Mouse (Mus musculus) stomach, postnatal 0 days (tissue): ENCODE measurements at regions not wholly inside any gene's neighbourhood (a gene's known extent, or its start where the extent isn't known, plus 50 kb on each side); places are given as distances from the start of the nearest gene placed in this dataset.

Experiments used
- ATAC-seq: fragments of 200-750 bp; cut with Nextera tagmentation; 2 replicates; pipeline ENCODE4 v1.8.0; 2017; ENCODE audit not compliant: low FRiP score, low TSS enrichment
- DNase-seq: peaks from one replicate; pipeline ENCODE4 v3.0.0-alpha.2; 2016; ENCODE audit warnings: low spot score
- H3K27ac ChIP-seq: fragments of 300-500 bp; sonication (generic); replicated peaks from 2 replicates; pipeline ENCODE4 v1.5.1; 2014; ENCODE audit warnings: mild to moderate bottlenecking, control low read depth
- H3K27me3 ChIP-seq: fragments of 300-500 bp; sonication (generic); 2 replicates; pipeline ENCODE4 v1.6.1; 2014; ENCODE audit warnings: low read length; ENCODE audit not compliant: control insufficient read depth, insufficient read depth
- H3K36me3 ChIP-seq: fragments of 300-500 bp; sonication (generic); 2 replicates; pipeline ENCODE4 v1.6.1; 2014; ENCODE audit warnings: low read length, mixed read lengths; ENCODE audit not compliant: control insufficient read depth, insufficient read depth
- H3K4me1 ChIP-seq: fragments of 300-500 bp; sonication (generic); replicated peaks from 2 replicates; pipeline ENCODE4 v1.6.1; 2014; ENCODE audit warnings: antibody characterized with exemption; ENCODE audit not compliant: control insufficient read depth, insufficient read depth
- H3K4me2 ChIP-seq: fragments of 300-500 bp; sonication (generic); replicated peaks from 2 replicates; pipeline ENCODE4 v1.6.1; 2014; ENCODE audit warnings: low read depth, mild to moderate bottlenecking, control low read depth, moderate library complexity
- H3K4me3 ChIP-seq: fragments of 300-500 bp; sonication (generic); 2 replicates; pipeline ENCODE4 v1.5.1; 2014; ENCODE audit warnings: low read depth, low read length, control low read depth
- H3K9ac ChIP-seq: fragments of 300-500 bp; sonication (generic); 2 replicates; pipeline ENCODE4 v1.6.1; 2014; ENCODE audit warnings: mild to moderate bottlenecking, low read length, control low read depth, mixed read lengths
- H3K9me3 ChIP-seq: fragments of 300-500 bp; sonication (generic); 2 replicates; pipeline ENCODE4 v1.6.1; 2016; ENCODE audit warnings: low read length; ENCODE audit not compliant: control insufficient read depth
- CTCF ChIP-seq: IDR thresholded peaks from 2 replicates; pipeline ENCODE4 v1.5.1; 2016; ENCODE audit warnings: antibody characterized with exemption, low read depth, mild to moderate bottlenecking, moderate library complexity
- EP300 ChIP-seq: optimal IDR thresholded peaks from 2 replicates; pipeline ENCODE3; 2016; ENCODE audit warnings: antibody characterized with exemption
- WGBS: fragments of 180-500 bp; shearing (Covaris S2); extraction: QIAGEN DNeasy Blood & Tissue Kit; methylation state at CpG from one replicate; pipeline ENCODE4 v1.1.7; 2014; 5-methylcytosine and 5-hydroxymethylcytosine counted together

DNA sequence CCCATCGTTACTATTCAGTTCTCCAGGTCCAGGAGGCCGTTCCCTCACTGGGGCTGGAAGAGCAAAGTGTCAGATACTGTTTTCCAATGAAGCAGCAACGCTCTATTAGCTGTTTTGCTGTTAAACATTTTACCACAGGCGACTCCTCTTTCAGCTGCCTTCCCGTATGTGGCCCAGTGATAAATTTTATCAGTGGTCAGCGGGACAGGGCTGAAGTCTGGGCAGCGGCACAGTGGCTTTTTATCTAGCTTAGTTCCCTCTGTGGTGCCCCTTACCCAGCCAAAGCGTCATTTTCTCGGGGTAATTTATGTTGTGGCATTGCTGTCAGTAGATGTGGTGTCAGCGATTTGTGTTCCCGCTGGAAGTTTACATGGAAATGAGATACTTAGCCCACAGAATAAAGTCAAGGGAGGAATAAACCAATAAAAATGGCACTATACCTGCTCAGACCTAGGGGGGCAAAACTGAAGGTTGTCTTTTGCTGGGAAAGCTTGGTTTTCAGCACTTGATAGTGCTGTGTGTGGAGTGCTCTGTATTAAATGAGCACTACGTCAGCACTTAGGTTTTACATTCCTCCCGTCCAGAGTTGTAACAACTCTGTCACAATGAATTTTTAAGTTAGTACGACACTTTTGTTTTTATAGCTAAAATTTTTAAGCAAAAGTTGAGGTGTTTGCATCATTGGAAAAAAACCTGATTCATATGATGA, 159.1 kb upstream of the Mef2c start:
- 69% methylated on average over 14 of the region's 14 CpGs for WGBS

DNA sequence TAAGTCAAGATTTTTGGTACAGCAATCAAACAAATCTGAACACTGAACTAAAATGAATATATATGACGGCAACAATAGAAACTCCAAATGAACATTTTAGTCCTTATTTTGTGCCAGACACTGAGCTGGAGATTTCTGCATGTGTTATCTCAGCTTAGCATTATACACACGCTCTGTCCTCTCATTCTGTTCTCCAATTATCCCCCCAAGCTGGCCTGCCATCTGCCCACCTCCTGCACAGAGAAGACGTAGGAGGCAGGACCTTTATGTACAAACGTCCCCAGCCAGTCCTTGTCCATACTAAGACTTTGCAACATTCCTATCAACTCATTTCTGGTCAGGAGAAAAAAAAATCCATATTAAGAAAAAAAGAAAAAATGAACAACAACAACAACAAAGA, 148.5 kb upstream of the Mef2c start:
- Histone ChIP-seq H3K4me1 (no peaks in the 10 kb centered on the region), H3K36me3 (no peaks in the 10 kb centered on the region), H3K27me3 (no peaks in the 10 kb centered on the region), H3K4me3 (no peak overlapping the region), H3K27ac (no peak overlapping the region), H3K4me2 (no peak overlapping the region), H3K9ac (no peak overlapping the region), H3K9me3 (no peaks in the 10 kb centered on the region)
- no peak for ATAC-seq
- 81% methylated on average over 4 of the region's 4 CpGs for WGBS
- TF ChIP-seq EP300 (no peak), CTCF (no peak)
- no peak for DNase-seq

More for the DNA sequence above, 159.1 kb upstream of the Mef2c start:
- Histone ChIP-seq H3K9ac (no peak overlapping the region), H3K27me3 (no peaks in the 10 kb centered on the region), H3K9me3 (no peaks in the 10 kb centered on the region), H3K4me1 (no peaks in the 10 kb centered on the region), H3K4me2 (no peak overlapping the region), H3K4me3 (no peak overlapping the region), H3K36me3 (no peaks in the 10 kb centered on the region), H3K27ac (no peak overlapping the region)
- no peak for DNase-seq
- ATAC-seq = no peak
- TF ChIP-seq EP300 (no peak), CTCF (no peak)

- WGBS = 59% methylated on average over 2 of the region's 2 CpGs
Observed at GRCm38 (mm10) chr13:83360529-83360928, 143.3 kb upstream of the Mef2c start.

GRCm38 (mm10) chr13:83376097-83376797, 127.6 kb upstream of the Mef2c start:
- Histone ChIP-seq H3K9ac (no peak overlapping the region), H3K36me3 (no peaks in the 10 kb centered on the region), H3K4me2 (no peak overlapping the region), H3K27me3 (no peaks in the 10 kb centered on the region), H3K4me3 (no peak overlapping the region), H3K27ac (no peak overlapping the region), H3K9me3 (no peaks in the 10 kb centered on the region), H3K4me1 (no peaks in the 10 kb centered on the region)
- WGBS = 79% methylated on average over 8 of the region's 8 CpGs
- ATAC-seq (no peak), DNase-seq (no peak)
- TF ChIP-seq CTCF (no peak), EP300 (no peak)

More at GRCm38 (mm10) chr13:83360529-83360928, 143.3 kb upstream of the Mef2c start:
- Histone ChIP-seq H3K4me2 (no peak overlapping the region), H3K4me1 (no peaks in the 10 kb centered on the region), H3K9ac (no peak overlapping the region), H3K27ac (no peak overlapping the region), H3K4me3 (no peak overlapping the region), H3K27me3 (no peaks in the 10 kb centered on the region), H3K9me3 (no peaks in the 10 kb centered on the region), H3K36me3 (no peaks in the 10 kb centered on the region)
- DNase-seq (no peak), ATAC-seq (no peak)
- TF ChIP-seq CTCF = no peak
- TF ChIP-seq EP300 = no peak

DNA sequence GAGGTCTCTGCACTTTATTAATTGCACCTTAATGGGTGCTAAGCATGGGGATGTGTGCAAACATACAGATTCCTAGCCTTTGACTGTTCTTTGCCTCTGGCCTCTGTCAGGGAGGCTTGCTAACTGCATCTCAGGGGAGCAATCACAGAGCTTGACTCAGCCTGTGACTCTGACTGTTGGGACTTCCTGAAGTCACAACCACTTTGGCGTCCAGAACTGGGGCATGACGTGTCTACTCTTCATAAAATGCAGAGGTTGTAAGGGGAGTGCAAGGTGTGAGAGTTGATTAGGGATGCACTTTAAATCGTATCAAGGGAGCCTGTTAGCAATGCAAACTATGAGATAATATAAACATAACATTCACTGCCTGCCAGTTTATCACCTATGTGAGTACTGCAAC, 125.2 kb upstream of the Mef2c start:
- WGBS = 51% methylated on average over 3 of the region's 3 CpGs
- H3K9me3 ChIP-seq = no peaks in the 10 kb centered on the region
- no peaks in the 10 kb centered on the region for H3K27me3 ChIP-seq
- no peaks in the 10 kb centered on the region for H3K4me1 ChIP-seq
- TF ChIP-seq EP300 (no peak), CTCF (no peak)
- ATAC-seq (no peak), DNase-seq (no peak)
- no peak overlapping the region for H3K4me2 ChIP-seq
- no peak overlapping the region for H3K9ac ChIP-seq
- no peak overlapping the region for H3K27ac ChIP-seq
- H3K4me3 ChIP-seq = no peak overlapping the region
- H3K36me3 ChIP-seq = no peaks in the 10 kb centered on the region

GRCm38 (mm10) chr13:83382609-83383008, 121.2 kb upstream of the Mef2c start:
- WGBS = 86% methylated on average over 3 of the region's 3 CpGs
- no peak for ATAC-seq

More at GRCm38 (mm10) chr13:83382609-83383008, 121.2 kb upstream of the Mef2c start:
- Histone ChIP-seq H3K9me3 (no peaks in the 10 kb centered on the region), H3K27me3 (no peaks in the 10 kb centered on the region), H3K4me1 (no peaks in the 10 kb centered on the region), H3K4me2 (no peak overlapping the region), H3K4me3 (no peak overlapping the region), H3K9ac (no peak overlapping the region), H3K36me3 (no peaks in the 10 kb centered on the region), H3K27ac (no peak overlapping the region)
- TF ChIP-seq EP300 (no peak), CTCF (no peak)
- no peak for DNase-seq
